Mouse (Mus musculus) kidney, postnatal 14 days (tissue): Measurements from ENCODE around the gene Micu1.

ENCODE experiments used
- DNase-seq: peaks from one replicate; pipeline ENCODE4 v3.0.0; 2022; ENCODE audit warnings: mixed read lengths

The Micu1 gene

GRCm38 (mm10) chr10:59909357-59909847 lies 207.1 kb downstream of the Micu1 start:
- DNase-seq, result peak; percentile 87

GRCm38 (mm10) chr10:59911091-59911490 lies 208.8 kb downstream of the Micu1 start:
- no peak for DNase-seq

- DNase-seq, result peak; percentile 79
Measured at GRCm38 (mm10) chr10:59911561-59912198, 209.4 kb downstream of the Micu1 start.
